Mouse (Mus musculus): ENCODE measurements around the gene Klrb1c. TPM values are rescaled to one million over a fixed set of nuclear protein-coding genes. Genes with fewer than 3 reads are reported as not detected.
"Not testable (repeated sequence)": the region's sequence is repeated elsewhere in the genome, so short reads cannot be mapped to it uniquely, and the experiment has no call there.

The Klrb1c gene
- total RNA-seq (2021), result not detected in 2 replicates
- long read RNA-seq, result 0 reads

DNA sequence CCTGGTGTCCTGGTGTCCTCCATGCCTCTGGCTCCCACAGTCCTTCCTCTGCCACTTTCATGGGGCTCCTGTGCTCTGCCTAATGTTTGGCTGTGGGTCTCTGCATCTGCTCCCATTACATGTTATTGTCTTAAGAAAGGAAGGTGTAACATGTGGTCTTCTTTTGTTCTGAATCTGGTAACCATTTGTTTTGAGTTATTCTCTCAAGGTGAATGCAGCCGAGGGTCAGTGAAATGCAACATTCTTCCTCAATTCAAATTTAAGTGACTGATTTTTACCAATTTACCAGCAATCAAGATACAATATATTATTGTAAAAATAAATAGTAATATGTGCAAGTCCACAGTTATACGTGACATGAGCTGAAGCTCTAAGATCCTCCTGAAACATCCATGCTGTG, at the start of gene Klrb1c:
TSS of gene Klrb1c (minus strand) at position 101 of the 400 bp plus-strand sequence.
- no peak for DNase-seq

GRCm38 (mm10) chr6:128837454-128838341, 48.7 kb upstream of the Klrb1c start:
- no peak for DNase-seq

GRCm38 (mm10) chr6:128836955-128837334, 47.9 kb upstream of the Klrb1c start:
- DNase-seq, result no peak

GRCm38 (mm10) chr6:128836191-128836954, 47.4 kb upstream of the Klrb1c start:
- DNase-seq, result no peak

DNA sequence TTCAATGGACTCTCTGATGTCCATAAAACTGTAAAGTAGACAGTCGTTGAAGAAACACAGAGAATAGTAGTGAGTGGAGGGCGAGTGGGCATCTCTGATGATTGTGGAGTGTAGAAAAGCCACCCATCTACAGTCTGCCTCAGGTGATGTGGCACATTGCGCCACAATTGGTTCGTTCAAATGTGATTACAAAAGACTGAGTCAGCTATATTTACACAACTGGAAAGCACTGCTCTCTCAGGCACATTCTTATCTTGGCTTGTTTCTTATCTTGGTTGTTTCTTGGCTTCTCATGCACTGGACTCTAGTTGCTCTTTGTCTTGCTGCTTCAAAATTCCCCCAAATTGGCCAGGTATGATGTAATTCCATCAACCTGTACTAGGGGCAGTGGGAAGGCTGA, 46.6 kb upstream of the Klrb1c start:
- DNase-seq, result no peak

DNA sequence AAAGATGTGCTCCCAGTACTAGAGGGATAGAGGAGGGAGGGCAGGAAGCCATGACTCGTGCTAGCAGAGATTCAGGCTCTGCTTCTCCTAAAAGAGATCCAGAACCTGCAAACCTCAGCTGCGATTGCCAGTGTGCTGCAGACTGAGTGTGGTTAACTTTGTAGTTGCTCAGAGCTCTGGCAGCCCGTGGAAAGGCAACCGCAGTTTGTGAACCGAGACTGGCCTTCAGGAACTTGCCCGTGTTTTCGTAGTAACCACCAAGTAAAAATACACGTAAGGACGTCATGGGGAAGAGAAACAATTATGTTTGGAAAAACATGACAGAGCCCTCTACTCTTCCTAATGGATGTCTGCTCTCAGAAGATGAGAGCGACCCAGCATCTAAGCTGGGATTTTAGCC, 44.0 kb upstream of the Klrb1c start:
- no peak for DNase-seq

GRCm38 (mm10) chr6:128829837-128830236, 40.8 kb upstream of the Klrb1c start:
- DNase-seq, result no peak

- DNase-seq, result no peak
Observed at GRCm38 (mm10) chr6:128826781-128827180, 37.8 kb upstream of the Klrb1c start.

- no peak for DNase-seq
Observed at GRCm38 (mm10) chr6:128826132-128826531, 37.1 kb upstream of the Klrb1c start, which contains the start of the genes Gm44511 and Klrb1b. Gm44511 (minus strand) TSS chr6:128826315. Klrb1b (minus strand) TSS chr6:128826331.

GRCm38 (mm10) chr6:128818083-128818802, 29.2 kb upstream of the Klrb1c start:
- DNase-seq, result no peak

- DNase-seq, result no peak
Observed at GRCm38 (mm10) chr6:128808532-128808931, 19.5 kb upstream of the Klrb1c start.

- DNase-seq, result no peak
Observed at GRCm38 (mm10) chr6:128807021-128807420, 18.0 kb upstream of the Klrb1c start.

- peak; percentile 61 for DNase-seq
Observed at GRCm38 (mm10) chr6:128804823-128805640, 16.0 kb upstream of the Klrb1c start.

DNA sequence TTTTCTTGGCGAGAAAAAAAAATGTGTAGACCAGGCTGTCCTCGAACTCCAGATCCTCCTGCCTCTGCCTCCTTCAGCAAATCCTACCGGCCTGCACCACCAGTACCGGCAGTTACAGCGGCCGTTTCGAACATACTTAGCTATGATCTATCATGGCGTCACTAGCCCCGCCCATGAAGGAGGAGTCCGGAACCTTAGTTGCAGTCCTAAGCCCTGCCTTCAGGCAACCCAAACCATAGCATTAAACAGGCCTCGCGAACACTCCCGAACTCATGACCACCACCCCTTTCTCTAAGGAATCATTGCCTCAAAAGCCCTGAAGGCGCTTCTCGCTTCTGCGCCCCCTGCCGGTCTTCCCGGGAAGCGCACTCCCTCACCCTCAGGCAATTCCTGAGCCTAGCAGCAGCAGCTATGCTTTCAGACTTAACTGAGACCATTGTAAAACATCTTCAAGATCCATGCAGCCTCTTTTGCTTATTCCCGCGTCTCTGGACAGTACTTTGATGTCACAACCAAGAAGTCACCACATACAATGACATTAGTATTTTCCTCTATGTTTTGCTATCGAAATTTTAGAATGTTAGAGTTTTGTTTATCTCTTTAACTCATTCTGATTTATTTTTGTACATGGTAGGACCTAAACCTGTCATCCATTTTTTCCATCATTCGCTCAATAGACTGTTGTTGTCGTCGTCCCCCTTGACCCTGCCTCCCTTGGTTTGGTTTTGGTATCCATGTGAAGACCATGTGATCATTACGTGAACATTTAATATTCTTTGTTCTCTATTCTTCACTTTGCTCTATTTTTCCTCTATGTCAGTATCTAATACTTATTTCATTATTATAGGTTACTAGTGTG, 14.2 kb upstream of the Klrb1c start:
- peak; percentile 94 for DNase-seq

DNA sequence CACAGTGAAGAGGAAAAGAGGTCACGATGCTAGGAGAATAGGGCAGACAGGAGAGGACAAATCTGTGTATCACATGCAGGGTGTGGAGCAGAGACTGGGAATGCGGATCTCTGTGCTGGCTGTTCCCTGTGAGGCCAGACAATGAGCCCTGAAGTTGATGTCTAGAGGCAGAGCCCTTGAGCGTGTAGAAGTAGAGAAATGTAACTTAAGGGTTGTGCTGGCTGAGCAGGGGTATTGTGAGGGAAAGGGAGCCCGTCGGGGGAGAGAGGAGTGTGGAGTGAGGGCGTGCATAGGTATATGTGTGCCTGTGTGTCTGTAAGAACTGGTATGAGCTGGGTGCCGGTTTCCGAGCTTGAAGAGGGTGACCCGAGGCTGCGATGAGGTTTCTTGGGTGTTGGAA, 13.5 kb upstream of the Klrb1c start:
- DNase-seq, result no peak

- DNase-seq, result not testable (repeated sequence)
Observed at GRCm38 (mm10) chr6:128800696-128801095, 11.7 kb upstream of the Klrb1c start.

- DNase-seq, result no peak
Observed at GRCm38 (mm10) chr6:128799896-128800270, 10.9 kb upstream of the Klrb1c start.

GRCm38 (mm10) chr6:128799144-128799895, 10.3 kb upstream of the Klrb1c start:
- peak; percentile 76 for DNase-seq

- DNase-seq, result peak; percentile 63
Observed at GRCm38 (mm10) chr6:128798772-128799143, 9.7 kb upstream of the Klrb1c start.

Measured in adrenal gland, postnatal 25 days (tissue).